Mouse (Mus musculus) bone marrow macrophage, adult 2 months (primary cell): ENCODE data around the gene Adamtsl4. TPM values are rescaled to one million over a fixed set of nuclear protein-coding genes. Genes with fewer than 3 reads are reported as not detected.

Experiments used
- H3K27ac ChIP-seq: 2 replicates; pipeline ENCODE4 v1.5.1; 2012; ENCODE audit warnings: low read depth, low read length; ENCODE audit not compliant: insufficient read depth
- H3K4me1 ChIP-seq: 2 replicates; pipeline ENCODE4 v1.6.1; 2012; ENCODE audit warnings: low read length; ENCODE audit not compliant: control insufficient read depth, insufficient read depth
- H3K4me3 ChIP-seq: 2 replicates; pipeline ENCODE4 v1.5.1; 2012; ENCODE audit warnings: mild to moderate bottlenecking, low read length, moderate library complexity; ENCODE audit not compliant: insufficient read depth
- CTCF ChIP-seq: IDR thresholded peaks from 2 replicates; pipeline ENCODE4 v1.5.1; 2012; ENCODE audit warnings: low read depth, mild to moderate bottlenecking, low read length, moderate library complexity
- POLR2A ChIP-seq: IDR thresholded peaks from 2 replicates; pipeline ENCODE4 v1.6.1; 2012; ENCODE audit warnings: mild to moderate bottlenecking, low read depth, low read length, borderline replicate concordance
- polyA plus RNA-seq: library from polyadenylated mRNA; stranded (reverse); fragments of >200 nt; gene quantifications from 2 replicates; pipeline ENCODE4 v1.2.4, GENCODE M21; 2012; ENCODE audit not compliant: missing spikeins, insufficient read depth, insufficient read length

The Adamtsl4 gene
- polyA plus RNA-seq, result 2.4 and 2.6 TPM in 2 replicates

DNA sequence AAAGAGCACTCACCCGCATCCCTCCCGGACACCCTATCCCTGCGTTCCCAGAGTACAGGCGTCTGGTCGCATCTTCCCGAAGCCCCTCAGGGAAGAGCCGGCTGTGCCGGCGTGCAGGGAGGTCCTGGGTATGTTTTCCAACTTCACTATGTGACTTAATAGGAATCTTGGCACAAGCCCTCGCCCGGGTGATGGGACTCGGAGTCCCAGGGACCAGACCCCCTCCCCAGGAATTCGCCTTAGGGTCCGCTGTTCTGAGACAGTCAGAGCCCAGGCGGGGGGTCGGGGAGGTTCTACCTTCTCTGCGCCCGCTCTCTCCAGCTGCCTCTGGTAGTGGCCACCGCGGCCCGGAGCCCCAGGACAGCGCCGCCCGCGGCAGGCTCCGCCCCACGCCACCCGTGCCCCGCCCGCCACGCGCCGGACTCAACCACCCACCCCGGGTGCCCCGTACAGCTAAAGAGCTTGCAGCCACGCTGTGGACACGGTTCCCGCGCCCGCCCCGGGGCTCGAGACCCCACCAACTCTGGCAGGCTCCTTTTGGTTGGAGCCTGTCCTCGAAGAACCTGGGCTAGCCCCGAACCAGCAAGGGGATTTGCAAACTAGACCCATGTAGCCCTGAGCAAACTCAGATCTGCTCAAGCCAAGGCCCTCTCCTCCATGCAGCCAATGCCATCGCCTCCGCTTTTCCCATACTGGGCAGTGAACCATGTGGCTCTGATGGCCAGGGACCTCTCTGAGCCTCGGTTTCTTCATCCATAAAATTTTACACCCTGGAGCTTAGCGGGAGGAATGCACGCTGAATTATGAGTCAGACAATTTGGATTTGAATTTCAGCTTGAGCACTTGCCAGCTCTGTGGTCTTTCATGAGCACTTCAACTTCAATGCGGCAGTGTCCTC is at the start of gene Adamtsl4:
TSS of gene Adamtsl4 (minus strand) at position 394 of the 898 bp plus-strand sequence.
- H3K4me1 ChIP-seq, result peaks cover 18% of the 10 kb centered on the region
- no peak within 1 kb of the TSS for H3K27ac ChIP-seq
- H3K4me3 ChIP-seq, result peak within 1 kb of the TSS; percentile 63
- TF ChIP-seq POLR2A (no peak), CTCF (no peak)

DNA sequence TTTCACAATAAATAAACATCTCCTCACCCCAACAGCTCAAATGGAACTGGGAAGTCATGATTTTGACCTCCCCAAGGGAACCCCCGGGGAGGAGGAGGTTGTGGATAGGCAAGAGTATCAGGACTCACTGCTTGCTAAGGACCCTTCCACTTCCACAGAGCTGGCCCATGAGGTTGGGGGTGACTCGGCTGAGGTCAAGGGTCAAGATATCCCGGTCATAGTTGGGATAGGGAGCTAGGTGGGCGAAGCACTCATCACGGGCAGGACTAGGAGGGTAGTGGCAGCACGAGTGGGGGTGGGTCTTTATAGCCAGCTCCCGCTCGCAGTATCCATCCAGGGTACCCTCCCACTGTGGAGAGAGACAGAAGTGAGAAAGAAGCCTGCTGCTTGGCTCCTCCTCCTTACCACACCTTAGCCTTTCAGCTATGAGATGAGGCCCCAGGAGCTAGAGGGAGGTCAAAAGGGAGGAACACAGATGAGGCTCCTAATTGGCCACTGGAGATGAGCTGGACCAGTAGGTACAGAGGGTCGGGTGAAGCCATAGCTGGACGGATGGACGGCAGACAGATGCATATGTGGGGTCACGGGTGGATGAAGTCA is 47.5 kb upstream of the Adamtsl4 start:
- no peak overlapping the region for H3K27ac ChIP-seq
- TF ChIP-seq CTCF, result no peak
- TF ChIP-seq POLR2A, result no peak
- peaks cover 43% of the 10 kb centered on the region for H3K4me1 ChIP-seq
- no peak overlapping the region for H3K4me3 ChIP-seq

GRCm38 (mm10) chr3:95734092-95734702 is 46.5 kb upstream of the Adamtsl4 start:
- TF ChIP-seq CTCF (no peak), POLR2A (no peak)
- no peak overlapping the region for H3K27ac ChIP-seq
- no peak overlapping the region for H3K4me3 ChIP-seq
- peaks cover 33% of the 10 kb centered on the region for H3K4me1 ChIP-seq

- TF ChIP-seq CTCF (no peak), POLR2A (no peak)
- no peak overlapping the region for H3K27ac ChIP-seq
- H3K4me1 ChIP-seq, result peaks cover 28% of the 10 kb centered on the region
- H3K4me3 ChIP-seq, result no peak overlapping the region
Measured at GRCm38 (mm10) chr3:95732744-95733521, 45.2 kb upstream of the Adamtsl4 start.

- no peak for TF ChIP-seq CTCF
- no peak for TF ChIP-seq POLR2A
- Histone ChIP-seq H3K4me3 (no peak overlapping the region), H3K4me1 (peaks cover 28% of the 10 kb centered on the region), H3K27ac (no peak overlapping the region)
Measured at GRCm38 (mm10) chr3:95732297-95732696, 44.6 kb upstream of the Adamtsl4 start.

- H3K27ac ChIP-seq, result no peak overlapping the region
- peaks cover 28% of the 10 kb centered on the region for H3K4me1 ChIP-seq
- no peak for TF ChIP-seq POLR2A
- no peak for TF ChIP-seq CTCF
Measured at GRCm38 (mm10) chr3:95731802-95732201, 44.1 kb upstream of the Adamtsl4 start.

DNA sequence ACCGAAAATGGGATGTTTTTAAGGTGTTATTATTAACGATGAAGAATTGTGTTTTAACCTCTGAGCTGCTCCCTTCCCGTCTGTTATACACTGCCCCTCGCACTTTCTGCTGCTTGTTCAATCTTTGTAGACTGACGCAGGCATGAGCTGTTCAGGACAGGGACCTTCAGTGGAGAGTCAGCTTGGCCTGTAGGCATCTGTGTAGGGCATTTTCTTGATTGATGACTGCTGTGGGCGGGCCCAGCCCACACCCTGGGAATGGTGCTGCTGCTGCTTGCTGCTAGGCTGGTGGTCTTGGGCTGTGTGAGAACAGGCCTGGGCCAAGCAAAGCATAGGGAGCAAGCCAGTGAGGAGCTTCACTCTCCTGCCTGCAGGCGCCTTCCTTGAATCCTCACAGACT is 42.7 kb upstream of the Adamtsl4 start:
- no peak overlapping the region for H3K27ac ChIP-seq
- H3K4me1 ChIP-seq, result peaks cover 35% of the 10 kb centered on the region

More at GRCm38 (mm10) chr3:95731802-95732201, 44.1 kb upstream of the Adamtsl4 start:
- no peak overlapping the region for H3K4me3 ChIP-seq

GRCm38 (mm10) chr3:95728906-95729305 is 41.2 kb upstream of the Adamtsl4 start:
- H3K4me1 ChIP-seq, result peaks cover 21% of the 10 kb centered on the region
- H3K27ac ChIP-seq, result no peak overlapping the region

More for the DNA sequence above, 42.7 kb upstream of the Adamtsl4 start:
- TF ChIP-seq POLR2A (no peak), CTCF (no peak)
- no peak overlapping the region for H3K4me3 ChIP-seq

GRCm38 (mm10) chr3:95726696-95727358 is 39.1 kb upstream of the Adamtsl4 start:
- Histone ChIP-seq H3K4me3 (no peak overlapping the region), H3K4me1 (peaks cover 7% of the 10 kb centered on the region), H3K27ac (no peak overlapping the region)
- TF ChIP-seq POLR2A (no peak), CTCF (no peak)

More at GRCm38 (mm10) chr3:95728906-95729305, 41.2 kb upstream of the Adamtsl4 start:
- no peak overlapping the region for H3K4me3 ChIP-seq
- TF ChIP-seq POLR2A (no peak), CTCF (no peak)
